Mouse (Mus musculus) midbrain, postnatal 0 days (tissue): Measurements from ENCODE around the gene Cnpy1. TPM values are rescaled to one million over a fixed set of nuclear protein-coding genes. Genes with fewer than 3 reads are reported as not detected.

Source experiments
- ATAC-seq: fragments of 200-750 bp; cut with Nextera tagmentation; 2 replicates; pipeline ENCODE4 v1.8.0; 2017; ENCODE audit warnings: moderate number of reproducible peaks, mild to moderate bottlenecking, moderate TSS enrichment, moderate library complexity; ENCODE audit not compliant: low FRiP score
- DNase-seq: peaks from one replicate; pipeline ENCODE4 v3.0.0-alpha.2; 2015; ENCODE audit warnings: low spot score
- H3K27ac ChIP-seq: fragments of 300-500 bp; sonication (generic); 2 replicates; pipeline ENCODE4 v1.5.1; 2014; ENCODE audit warnings: low read depth, mild to moderate bottlenecking, low read length, mixed read lengths
- H3K27me3 ChIP-seq: fragments of 300-500 bp; sonication (generic); 2 replicates; pipeline ENCODE4 v1.6.1; 2014; ENCODE audit warnings: low read length, control low read depth, mixed read lengths; ENCODE audit not compliant: insufficient read depth
- H3K36me3 ChIP-seq: fragments of 300-500 bp; sonication (generic); 2 replicates; pipeline ENCODE4 v1.6.1; 2014; ENCODE audit warnings: low read length, control low read depth, mixed read lengths; ENCODE audit not compliant: insufficient read depth
- H3K4me1 ChIP-seq: fragments of 300-500 bp; sonication (generic); 2 replicates; pipeline ENCODE4 v1.6.1; 2014; ENCODE audit warnings: mild to moderate bottlenecking, control low read depth, antibody characterized with exemption, low read length, mixed read lengths; ENCODE audit not compliant: insufficient read depth
- H3K4me2 ChIP-seq: fragments of 300-500 bp; sonication (generic); 2 replicates; pipeline ENCODE4 v1.6.1; 2014; ENCODE audit warnings: low read depth, mild to moderate bottlenecking, low read length, mixed read lengths; ENCODE audit not compliant: poor library complexity, severe bottlenecking
- H3K4me3 ChIP-seq: fragments of 300-500 bp; sonication (generic); 2 replicates; pipeline ENCODE4 v1.5.1; 2014; ENCODE audit warnings: low read depth, mild to moderate bottlenecking, low read length, moderate library complexity
- H3K9ac ChIP-seq: fragments of 300-500 bp; sonication (generic); replicated peaks from 2 replicates; pipeline ENCODE4 v1.6.1; 2014; ENCODE audit warnings: mild to moderate bottlenecking, low read length, moderate library complexity, mixed read lengths; ENCODE audit not compliant: poor library complexity, severe bottlenecking
- H3K9me3 ChIP-seq: fragments of 300-500 bp; sonication (generic); 2 replicates; pipeline ENCODE4 v1.6.1; 2016; ENCODE audit warnings: low read length, control low read depth
- CTCF ChIP-seq: IDR thresholded peaks from 2 replicates; pipeline ENCODE4 v1.5.1; 2016; ENCODE audit warnings: antibody characterized with exemption, mild to moderate bottlenecking
- WGBS: fragments of 180-500 bp; shearing (Covaris S2); extraction: QIAGEN DNeasy Blood & Tissue Kit; methylation state at CpG from one replicate; pipeline ENCODE4 v1.1.7; 2014; 5-methylcytosine and 5-hydroxymethylcytosine counted together
- polyA plus RNA-seq: library from polyadenylated mRNA; unstranded; fragments of >200 nt; fragmentation: Nextera tagmentation; extraction: Ambion mirVana; gene quantifications from 2 replicates; pipeline ENCODE4 v1.2.1, GENCODE M21; 2015
- total RNA-seq: library from RNA; depleted of rRNA; stranded (reverse); fragments of >200 nt; gene quantifications from 2 replicates; pipeline ENCODE4 v1.2.3, GENCODE M21; 2014

The Cnpy1 gene
- total and polyA plus RNA-seq, 2 experiments from 2014 or later = 14.6 to 47.0 TPM

DNA sequence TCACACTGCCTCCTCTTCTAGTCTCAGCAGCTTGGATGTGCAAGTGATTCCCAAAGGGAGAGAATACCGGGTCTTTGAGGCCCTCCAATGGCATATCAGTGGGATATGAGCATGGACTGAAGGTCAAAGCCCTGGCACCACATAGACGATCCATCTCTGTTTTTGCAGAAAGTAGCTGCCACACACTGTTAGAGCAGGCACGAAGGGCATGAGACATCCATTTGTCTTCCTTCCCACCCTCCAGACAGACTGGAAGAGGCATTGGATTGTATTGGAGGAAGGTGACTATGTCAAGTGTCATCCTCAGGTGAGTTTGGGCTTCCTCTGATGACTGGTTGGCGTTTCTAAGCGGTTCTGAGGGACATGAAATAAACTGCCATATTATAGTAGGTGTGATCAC, 67.3 kb downstream of the Cnpy1 start:
- no peak for ATAC-seq
- Histone ChIP-seq H3K9me3 (no peaks in the 10 kb centered on the region), H3K27ac (no peak overlapping the region), H3K9ac (no peak overlapping the region), H3K4me2 (no peak overlapping the region), H3K27me3 (peaks cover 16% of the 10 kb centered on the region), H3K4me1 (no peaks in the 10 kb centered on the region; the same call in none of the 2 replicates), H3K4me3 (no peak overlapping the region), H3K36me3 (no peaks in the 10 kb centered on the region)
- DNase-seq = no peak
- TF ChIP-seq CTCF = no peak
- 33% methylated on average over 5 of the region's 5 CpGs for WGBS

DNA sequence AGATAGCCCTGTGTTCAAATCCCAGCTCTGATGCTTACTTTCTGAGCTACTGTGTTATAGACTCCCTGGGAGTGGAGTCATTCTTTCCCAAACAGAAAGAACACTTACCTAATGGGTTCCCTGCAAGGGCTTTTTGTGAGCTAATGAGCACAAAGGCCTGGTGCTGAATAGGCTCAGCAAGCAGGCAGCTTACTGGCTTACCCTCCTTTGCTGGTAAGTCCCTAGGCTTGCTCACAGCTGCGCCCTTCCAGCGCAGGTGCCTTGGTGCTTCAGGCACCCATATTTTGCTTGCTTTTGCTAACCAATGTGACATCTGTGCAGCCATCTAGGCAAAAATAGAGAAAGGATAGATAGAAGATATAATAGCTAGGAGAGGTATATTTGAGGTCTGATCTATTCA, 69.0 kb downstream of the Cnpy1 start:
- 23% methylated on average over 2 of the region's 2 CpGs for whole genome bisulfite sequencing
- Histone ChIP-seq H3K27me3 (peaks cover 18% of the 10 kb centered on the region), H3K36me3 (no peaks in the 10 kb centered on the region), H3K4me2 (no peak overlapping the region), H3K4me1 (no peaks in the 10 kb centered on the region; the same call in none of the 2 replicates), H3K9me3 (no peaks in the 10 kb centered on the region), H3K27ac (no peak overlapping the region), H3K9ac (no peak overlapping the region), H3K4me3 (no peak overlapping the region)
- no peak for DNase-seq
- no peak for TF ChIP-seq CTCF
- ATAC-seq = no peak

DNA sequence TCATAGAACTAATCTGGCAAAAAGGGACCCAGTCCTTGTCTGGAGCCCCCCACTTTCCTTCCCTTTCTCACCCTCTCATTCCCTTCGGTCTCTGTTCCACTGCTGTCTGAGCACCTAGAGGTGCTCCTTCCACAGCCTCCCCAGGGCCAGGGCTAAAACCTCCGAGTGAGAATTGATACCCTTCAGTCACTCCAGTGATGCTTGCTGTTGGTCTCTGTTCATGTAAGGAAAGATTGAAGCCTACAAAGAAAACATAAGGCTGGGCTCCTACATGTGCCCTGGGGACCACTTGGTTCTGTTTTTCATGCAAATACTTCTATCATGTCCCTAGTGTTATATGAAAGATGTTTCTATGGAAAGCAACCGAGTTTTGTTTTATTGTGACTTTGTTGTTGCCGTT, 69.6 kb downstream of the Cnpy1 start:
- no peak overlapping the region for H3K4me3 ChIP-seq
- WGBS = 12% methylated on average over 4 of the region's 4 CpGs
- ATAC-seq (no peak), DNase-seq (no peak)
- no peaks in the 10 kb centered on the region for H3K9me3 ChIP-seq
- peaks cover 19% of the 10 kb centered on the region for H3K27me3 ChIP-seq
- H3K4me1 ChIP-seq = no peaks in the 10 kb centered on the region; the same call in none of the 2 replicates
- no peaks in the 10 kb centered on the region for H3K36me3 ChIP-seq
- H3K9ac ChIP-seq = no peak overlapping the region
- no peak overlapping the region; the same call in 1 of the 2 replicates for H3K4me2 ChIP-seq
- peak overlapping the region; percentile 67; the same call in 1 of the 2 replicates for H3K27ac ChIP-seq
- TF ChIP-seq CTCF = no peak

DNA sequence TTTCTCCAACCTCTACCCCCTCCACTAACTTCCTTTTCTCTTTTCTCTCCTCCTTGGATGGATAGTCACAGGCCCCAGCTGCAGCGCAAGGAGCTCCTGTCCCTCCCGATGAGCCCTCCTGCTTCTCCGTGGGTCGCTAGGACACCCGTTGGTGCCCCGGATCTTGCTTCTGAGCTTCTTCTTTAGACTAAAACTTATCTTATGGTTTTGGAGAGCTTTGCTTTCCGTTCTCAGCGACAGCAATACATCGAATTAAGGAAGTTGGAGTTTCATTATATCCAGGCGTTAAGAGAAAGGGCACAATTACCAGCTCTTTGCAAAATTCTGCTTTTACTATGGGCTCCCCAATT, 70.1 kb downstream of the Cnpy1 start:
- no peak overlapping the region for H3K4me3 ChIP-seq
- H3K27ac ChIP-seq = peak overlapping the region; percentile 67
- H3K4me1 ChIP-seq = no peaks in the 10 kb centered on the region; the same call in none of the 2 replicates
- peak overlapping the region; percentile 39 for H3K4me2 ChIP-seq
- WGBS = 16% methylated on average over 10 of the region's 10 CpGs
- TF ChIP-seq CTCF = no peak
- no peak overlapping the region; the same call in 1 of the 2 replicates for H3K9ac ChIP-seq
- ATAC-seq (peak; percentile 24; the same call in 1 of the 2 replicates), DNase-seq (no peak)
- H3K36me3 ChIP-seq = no peaks in the 10 kb centered on the region
- no peaks in the 10 kb centered on the region for H3K9me3 ChIP-seq
- H3K27me3 ChIP-seq = peaks cover 22% of the 10 kb centered on the region

DNA sequence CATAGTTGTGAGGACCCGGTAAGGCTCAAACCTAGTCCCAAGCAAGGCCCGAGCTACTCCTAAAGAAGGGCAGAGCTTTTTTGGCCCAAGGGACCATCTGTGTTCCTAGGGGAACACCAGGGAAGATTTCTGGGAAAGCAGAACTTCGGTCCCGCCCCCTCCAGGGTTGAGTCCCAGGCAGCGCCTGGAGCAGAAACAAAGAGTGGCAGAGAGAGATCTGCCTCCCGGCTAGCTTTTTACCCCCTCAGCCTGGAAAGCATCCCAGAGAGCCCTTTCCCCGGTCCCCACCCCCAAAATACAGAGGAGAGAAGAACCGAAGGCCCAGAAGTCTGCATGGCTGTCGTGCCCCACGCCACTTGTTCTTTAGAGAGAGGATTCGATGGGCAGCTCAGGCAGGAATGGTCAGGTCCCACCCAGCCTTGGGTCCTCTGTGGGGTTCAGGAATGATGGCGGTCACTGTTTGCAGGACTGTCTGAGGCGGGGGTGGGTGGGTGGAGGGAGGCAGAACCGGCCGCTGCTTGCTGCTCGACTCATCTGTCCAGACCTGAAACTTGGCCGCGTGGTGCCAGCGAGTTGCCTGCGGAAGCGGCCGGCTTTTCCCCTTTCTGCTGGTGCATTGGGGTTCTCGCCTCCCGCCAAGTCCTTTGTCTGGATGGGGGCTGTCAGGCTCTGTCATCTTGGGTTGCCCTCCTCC, 70.6 kb downstream of the Cnpy1 start:
- Histone ChIP-seq H3K4me3 (no peak overlapping the region), H3K27ac (peak overlapping the region; percentile 67), H3K27me3 (peaks cover 22% of the 10 kb centered on the region; the same call in 1 of the 2 replicates), H3K4me2 (peak overlapping the region; percentile 39), H3K9me3 (no peaks in the 10 kb centered on the region), H3K36me3 (no peaks in the 10 kb centered on the region), H3K4me1 (no peaks in the 10 kb centered on the region; the same call in none of the 2 replicates), H3K9ac (no peak overlapping the region; the same call in 1 of the 2 replicates)
- peak; percentile 68 for DNase-seq
- ATAC-seq = peak; percentile 65
- TF ChIP-seq CTCF = no peak
- 13% methylated on average over 24 of the region's 24 CpGs for WGBS

DNA sequence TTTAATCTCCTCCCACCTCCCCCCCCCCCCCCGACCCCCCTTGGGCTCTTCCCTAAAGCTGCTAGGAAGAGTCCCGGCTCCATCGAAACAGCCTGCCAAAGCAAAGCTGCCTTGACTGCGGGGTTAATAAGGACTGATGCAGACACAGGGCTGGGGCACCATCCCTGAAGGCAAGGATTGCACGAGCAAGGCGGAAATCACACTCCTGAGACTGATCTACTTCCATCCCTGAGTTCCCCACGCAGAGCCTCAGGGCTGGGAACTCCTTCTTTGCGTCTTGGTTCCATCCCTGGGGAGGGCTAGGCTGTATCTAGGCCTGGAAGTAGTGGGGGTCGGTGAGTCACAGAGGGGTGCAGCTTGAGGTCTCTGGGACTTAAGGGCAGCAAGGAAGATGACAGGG, 71.5 kb downstream of the Cnpy1 start:
- no peak overlapping the region for H3K9ac ChIP-seq
- 9% methylated on average over 8 of the region's 9 CpGs for whole genome bisulfite sequencing
- H3K4me1 ChIP-seq = no peaks in the 10 kb centered on the region; the same call in 1 of the 2 replicates
- no peak for ATAC-seq
- no peak overlapping the region; the same call in 1 of the 2 replicates for H3K4me2 ChIP-seq
- no peaks in the 10 kb centered on the region for H3K9me3 ChIP-seq
- no peak for DNase-seq
- H3K36me3 ChIP-seq = no peaks in the 10 kb centered on the region
- no peak overlapping the region for H3K4me3 ChIP-seq
- H3K27ac ChIP-seq = peak overlapping the region; percentile 67; the same call in 1 of the 2 replicates
- peaks cover 20% of the 10 kb centered on the region; the same call in 1 of the 2 replicates for H3K27me3 ChIP-seq
- TF ChIP-seq CTCF = no peak
